Mouse (Mus musculus): ENCODE results near the gene Slc22a20. TPM values are rescaled to one million over a fixed set of nuclear protein-coding genes. Genes with fewer than 3 reads are reported as not detected.

The Slc22a20 gene
- total RNA-seq, 2 experiments from 2014 or later, result not detected

DNA sequence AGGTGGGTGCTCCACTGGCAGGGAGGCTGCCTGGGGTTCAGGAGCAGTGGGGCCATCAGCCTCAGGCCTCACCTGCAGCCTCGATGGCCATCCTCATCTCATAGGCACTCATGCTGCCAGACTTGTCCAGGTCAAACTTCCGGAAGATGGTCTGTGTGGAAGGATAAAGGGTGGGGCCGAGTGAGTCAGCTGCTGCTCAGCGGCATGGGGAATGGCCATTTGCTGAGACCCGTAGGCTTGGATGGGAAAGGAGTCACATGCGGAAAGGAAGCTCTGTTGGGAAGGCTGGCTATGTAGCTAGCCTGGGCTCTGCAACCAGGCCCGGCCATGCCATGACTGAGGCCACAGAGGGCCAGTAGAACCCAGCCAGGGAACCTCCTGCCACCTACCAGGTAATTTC is 5.5 kb upstream of the Slc22a20 start:
- no peak for DNase-seq (ENCODE audit: low spot score in 2 of 2)
- intact Hi-C loops (cut with DNase I), result no loop called here

DNA sequence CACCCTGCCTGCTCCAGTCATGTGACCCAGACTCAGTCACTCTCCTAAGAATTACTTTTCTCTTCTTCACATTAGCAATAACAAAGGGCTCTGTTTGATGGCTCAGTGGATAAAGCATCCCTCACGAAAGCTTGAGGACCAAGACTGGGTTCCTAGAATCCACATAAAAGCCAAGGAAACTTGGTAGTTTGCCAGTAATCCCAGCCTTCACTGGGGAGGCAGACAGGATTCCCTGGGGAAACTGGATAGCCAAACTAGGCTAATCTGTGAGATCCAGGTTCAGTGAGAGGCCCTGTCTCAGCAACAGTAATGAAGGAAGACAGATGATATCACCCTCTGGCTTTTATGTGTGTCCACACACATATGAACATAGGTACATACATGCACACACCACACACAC is 5.0 kb upstream of the Slc22a20 start:
- intact Hi-C loops (cut with DNase I), result no loop called here
- DNase-seq (ENCODE audit: low spot score in 2 of 2), result no peak

DNA sequence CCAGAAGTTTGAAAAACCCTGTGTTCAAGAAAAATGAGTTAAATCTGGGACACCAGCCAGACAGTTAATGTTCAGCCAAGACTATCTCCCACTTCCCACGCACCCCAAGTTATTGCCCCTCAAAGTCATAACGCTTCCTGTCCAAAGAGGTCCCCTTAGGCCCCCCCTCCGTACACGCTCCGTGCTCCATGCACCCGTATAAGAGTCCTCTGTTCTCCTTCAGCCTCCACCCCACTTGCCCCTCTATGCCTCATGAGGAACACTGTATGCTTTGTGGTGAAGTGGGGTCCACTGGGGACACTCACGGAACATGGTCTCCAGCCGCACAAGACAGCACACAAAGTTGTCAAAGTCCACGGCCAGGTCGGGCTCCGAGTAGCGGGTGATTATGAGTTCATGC is 4.1 kb upstream of the Slc22a20 start:
- no peak for DNase-seq (ENCODE audit: low spot score in 2 of 2)
- intact Hi-C loops (cut with DNase I), result no loop called here

DNA sequence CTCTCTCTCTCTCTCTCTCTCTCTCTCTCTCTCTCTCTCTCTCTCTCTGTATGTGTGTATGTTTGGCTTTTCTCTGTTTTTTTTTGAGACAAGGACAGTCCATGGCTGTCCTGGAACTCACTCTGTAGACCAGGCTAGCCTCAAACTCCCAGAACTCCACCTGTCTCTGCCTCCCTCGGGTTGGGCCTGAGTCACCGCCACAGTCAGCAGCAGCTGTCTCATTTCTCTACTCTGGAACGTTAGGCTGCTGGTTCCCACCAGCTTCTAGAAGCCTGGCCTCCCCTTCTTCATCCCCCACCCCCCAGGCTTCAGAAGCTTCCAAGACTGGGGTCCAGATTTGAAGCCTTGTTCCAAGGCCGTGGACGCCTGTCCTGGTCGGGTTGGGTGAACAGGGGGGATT is 3.6 kb upstream of the Slc22a20 start:
- intact Hi-C loops (cut with DNase I), result no loop called here
- DNase-seq (ENCODE audit: low spot score in 2 of 2), result no peak

DNA sequence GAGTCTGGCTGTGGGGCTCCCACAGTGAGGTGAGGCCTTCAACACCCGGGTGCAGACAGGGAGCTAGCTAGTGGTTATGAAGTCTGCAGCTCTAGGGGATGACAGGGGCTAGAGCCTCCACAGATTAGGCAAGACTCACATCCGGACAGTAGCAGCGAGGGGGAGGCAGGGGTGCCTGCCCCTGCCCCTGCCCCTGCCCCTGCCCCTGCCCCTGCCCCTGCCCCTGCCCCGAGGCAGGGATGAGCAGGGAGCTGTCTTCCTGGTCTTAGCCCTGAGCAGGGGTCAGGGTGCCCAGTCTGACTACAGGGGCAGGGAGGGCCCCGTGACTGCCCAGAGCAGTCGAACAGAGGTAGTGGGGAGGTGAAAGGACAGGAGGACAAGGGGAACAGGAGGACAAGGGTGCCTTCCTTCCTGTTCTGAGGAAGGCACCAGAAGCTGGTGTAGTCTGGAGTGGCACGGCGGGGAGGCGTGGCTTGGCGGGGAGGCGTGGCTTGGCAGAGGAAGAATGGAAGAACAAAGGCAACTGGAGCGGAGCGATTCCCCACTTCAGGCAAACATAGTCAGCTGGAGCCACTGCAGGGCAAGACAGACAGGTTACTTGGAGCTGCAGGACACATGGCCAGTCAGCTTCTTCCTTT is 3.0 kb upstream of the Slc22a20 start:
- intact Hi-C loops (cut with DNase I), result no loop called here
- DNase-seq (ENCODE audit: low spot score in 2 of 2), result peak; percentile 59 to 61

DNA sequence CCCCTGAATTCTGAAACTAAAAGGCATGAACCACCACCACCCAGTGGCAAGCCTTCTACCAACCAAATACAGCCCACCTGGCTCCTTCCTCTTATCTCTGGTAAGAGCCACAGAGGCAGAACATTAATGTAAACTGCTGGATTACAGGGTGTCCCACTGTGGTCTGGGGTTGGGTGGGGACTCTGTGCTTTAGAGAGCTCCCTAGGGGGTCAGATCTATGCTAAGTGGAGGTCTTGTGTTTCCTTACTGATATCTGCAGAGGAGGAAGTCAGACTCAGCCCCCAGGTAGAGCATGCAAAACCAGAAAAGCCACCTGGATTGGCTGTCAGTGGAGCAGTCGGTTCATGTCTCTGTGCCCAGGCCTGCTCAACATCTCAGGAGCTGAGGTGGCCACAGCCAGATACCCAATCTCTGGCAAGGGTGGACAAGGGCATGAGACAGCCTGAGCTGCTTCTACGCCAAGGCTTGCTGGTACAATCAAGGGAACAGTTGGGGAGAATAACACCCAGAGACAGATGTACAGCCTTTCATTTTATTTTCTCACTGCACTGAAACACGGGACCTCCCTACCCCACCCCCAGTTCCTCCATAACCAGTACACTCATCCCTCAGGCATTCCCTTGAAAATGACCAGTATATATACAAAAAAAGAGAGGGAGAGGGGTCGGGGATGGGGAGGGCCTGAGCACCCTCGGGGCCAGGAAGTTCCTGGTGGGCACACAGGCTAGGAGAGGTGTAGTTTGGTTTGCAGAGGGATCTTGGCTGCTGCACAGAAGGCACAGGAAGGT is 2.3 kb upstream of the Slc22a20 start:
- DNase-seq (ENCODE audit: low spot score in 2 of 2), result no peak
- intact Hi-C loops (cut with DNase I), result no loop called here

DNA sequence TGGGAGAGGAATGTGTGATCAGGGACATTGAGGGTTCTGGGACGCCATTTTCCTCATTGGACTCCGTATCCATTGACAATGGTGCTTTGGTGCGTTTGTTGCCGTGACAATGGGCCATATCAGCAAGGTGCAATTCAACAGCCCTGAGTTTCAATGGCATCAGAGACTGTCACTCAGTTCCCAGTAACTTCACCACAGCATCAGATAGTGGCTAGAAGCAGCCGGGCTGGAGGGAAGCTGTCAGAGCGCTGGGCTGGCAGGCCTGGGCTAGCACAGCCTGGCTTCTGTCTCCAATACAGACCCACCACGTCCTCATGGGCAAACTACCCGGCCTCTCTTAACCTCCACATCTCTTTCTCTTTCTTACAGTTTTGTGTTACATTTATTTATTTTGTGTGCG is 5.5 kb downstream of the Slc22a20 start:
- DNase-seq (ENCODE audit: low spot score in 2 of 2), result no peak
- intact Hi-C loops (cut with DNase I), result no loop called here

DNA sequence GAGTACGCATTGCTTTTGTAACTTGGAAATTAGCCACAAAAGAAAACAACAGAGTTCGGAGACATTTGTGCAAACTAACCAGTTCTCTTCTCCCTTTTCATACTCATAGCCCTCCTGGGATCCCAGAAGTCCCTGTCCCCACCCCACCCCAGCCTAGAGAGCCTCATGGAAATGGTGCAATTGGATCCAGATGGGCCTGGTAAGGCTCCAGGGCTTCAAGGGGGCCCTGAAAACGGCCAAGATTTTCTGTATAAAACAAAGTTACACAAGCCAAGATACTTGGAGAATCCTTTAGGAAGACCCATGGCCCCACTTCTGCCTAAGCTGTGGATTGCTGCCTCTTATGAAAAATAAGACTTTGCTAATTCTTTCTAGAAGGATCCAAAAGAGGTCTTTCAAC is 8.2 kb downstream of the Slc22a20 start:
- intact Hi-C loops (cut with DNase I), result no loop called here
- DNase-seq (ENCODE audit: low spot score in 2 of 2), result no peak

DNA sequence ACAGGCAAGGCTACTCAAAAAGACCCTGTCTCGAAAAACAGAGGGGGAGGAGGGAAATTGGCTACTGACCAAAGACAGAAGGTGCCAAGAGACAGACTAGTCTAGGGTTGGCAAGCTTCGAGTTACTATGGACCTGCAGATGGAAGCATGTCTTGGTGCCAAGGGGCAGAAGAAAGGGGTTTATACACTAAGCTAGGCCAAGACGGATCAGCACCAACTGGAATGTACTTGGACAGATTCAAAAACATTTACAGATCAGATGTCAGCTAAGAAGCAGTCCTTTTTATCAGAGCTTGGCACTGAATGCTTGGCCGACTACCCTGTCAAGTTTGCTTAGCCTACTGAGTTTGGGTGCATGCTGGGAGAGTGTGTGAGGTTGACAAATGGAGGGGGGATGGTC is 10.3 kb downstream of the Slc22a20 start:
- intact Hi-C loops (cut with DNase I), result no loop called here
- peak; percentile 50 to 52 for DNase-seq (ENCODE audit: low spot score in 2 of 2)

DNA sequence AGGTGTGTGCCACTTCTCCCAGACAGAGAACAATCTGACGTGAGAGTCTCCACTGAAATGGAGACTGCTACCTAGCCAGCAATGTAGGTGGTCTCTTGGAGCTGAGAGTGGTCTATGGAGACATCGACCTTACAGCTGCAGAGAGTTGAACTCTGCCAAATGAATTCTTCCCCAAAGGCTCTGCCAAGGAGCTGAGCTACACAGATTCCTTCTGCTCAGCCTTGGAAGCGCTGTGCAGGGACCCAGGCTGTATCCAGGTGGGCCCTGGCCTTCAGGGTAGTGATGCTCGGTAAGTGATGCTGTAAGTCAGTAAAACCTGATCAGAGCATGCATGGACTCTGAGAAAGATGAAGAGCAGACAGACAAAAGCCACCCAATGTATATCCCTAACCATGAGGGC is 10.8 kb downstream of the Slc22a20 start:
- intact Hi-C loops (cut with DNase I), result no loop called here
- DNase-seq (ENCODE audit: low spot score in 2 of 2), result no peak

DNA sequence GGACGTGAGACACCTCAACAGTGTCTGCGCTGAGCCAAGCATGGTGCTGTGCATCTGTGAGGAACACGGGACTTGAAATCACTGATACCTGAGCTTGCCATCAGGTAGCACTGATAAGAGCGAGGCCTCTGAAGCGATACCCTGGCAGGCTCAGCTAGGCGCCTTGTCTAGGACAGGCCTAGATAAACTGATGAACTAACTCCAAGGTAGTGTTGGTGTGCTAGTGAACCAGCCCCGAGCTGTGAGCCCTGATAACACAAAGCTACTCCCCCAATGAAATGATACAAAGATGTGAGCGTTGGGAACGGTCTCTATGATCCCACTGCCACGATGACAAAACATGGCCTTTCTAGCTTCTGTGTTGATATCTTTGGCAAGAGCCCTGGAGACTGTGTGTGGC is 18.3 kb downstream of the Slc22a20 start:
- DNase-seq (ENCODE audit: low spot score in 2 of 2), result no peak
- intact Hi-C loops (cut with DNase I), result no loop called here

DNA sequence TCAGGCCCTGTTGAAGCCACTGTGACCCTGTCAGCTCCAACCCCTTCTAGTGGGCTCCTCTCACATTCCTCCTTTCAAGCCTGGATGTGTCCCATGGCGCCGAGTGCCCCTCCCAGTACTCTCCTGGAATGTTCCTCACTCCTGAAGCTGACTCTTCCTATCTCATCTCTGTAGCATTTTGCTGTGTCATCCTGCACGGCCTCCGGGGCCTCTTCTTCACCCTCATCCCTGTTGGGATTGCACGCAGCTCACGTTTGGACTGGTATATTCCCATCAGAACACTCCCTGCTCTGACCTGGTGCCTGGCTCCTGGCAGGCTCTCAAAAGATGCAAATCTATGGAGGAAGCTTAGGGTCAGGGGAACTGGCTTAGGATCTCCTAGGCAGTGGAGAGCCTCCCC is 19.2 kb downstream of the Slc22a20 start:
- intact Hi-C loops (cut with DNase I), result no loop called here
- DNase-seq (ENCODE audit: low spot score in 2 of 2), result no peak

DNA sequence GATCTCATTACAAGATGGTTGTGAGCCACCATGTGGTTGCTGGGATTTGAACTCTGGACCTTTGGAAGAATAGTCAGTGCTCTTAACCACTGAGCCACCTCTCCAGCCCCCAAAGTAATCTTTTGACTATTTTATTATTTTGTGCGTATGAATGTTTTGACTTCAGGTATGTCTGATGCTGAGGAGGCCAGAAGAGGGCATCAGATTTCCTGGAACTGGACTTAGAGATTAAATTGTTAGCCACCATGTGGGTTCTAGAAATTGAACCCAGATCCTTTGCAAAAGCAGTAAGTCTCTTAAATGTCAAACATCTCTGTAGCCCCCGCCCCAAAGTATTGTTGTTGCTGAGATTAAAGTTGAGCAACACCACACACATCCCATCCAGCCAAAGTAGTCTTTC is 20.0 kb downstream of the Slc22a20 start:
- intact Hi-C loops (cut with DNase I), result loop anchor here (2.0 kb wide), 2 partner anchors 53 to 79 kb away; no protein-coding TSS in a partner anchor
- no peak for DNase-seq (ENCODE audit: low spot score in 2 of 2)

DNA sequence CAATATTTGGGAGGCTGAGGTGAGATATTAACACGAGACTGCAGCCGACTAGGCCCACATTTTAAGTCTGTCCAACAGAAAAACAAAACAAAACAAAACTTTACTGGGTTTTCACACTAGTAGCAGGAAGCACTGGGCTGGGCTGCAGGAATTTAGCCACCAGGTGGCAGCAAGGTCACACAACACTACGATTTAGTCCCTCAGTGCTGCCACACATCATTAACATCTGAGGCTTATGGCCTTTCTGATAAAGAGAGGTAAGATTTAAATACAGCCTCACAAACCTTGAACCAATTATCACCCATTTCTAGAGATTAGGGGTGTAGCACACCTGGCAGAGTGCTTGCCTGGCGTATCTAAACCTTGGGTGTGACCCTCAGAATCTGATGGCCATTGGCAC is 20.7 kb downstream of the Slc22a20 start:
- intact Hi-C loops (cut with DNase I), result loop anchor here (2.0 kb wide), 2 partner anchors 54 to 80 kb away; no protein-coding TSS in a partner anchor
- DNase-seq (ENCODE audit: low spot score in 2 of 2), result peak; percentile 69 to 83

DNA sequence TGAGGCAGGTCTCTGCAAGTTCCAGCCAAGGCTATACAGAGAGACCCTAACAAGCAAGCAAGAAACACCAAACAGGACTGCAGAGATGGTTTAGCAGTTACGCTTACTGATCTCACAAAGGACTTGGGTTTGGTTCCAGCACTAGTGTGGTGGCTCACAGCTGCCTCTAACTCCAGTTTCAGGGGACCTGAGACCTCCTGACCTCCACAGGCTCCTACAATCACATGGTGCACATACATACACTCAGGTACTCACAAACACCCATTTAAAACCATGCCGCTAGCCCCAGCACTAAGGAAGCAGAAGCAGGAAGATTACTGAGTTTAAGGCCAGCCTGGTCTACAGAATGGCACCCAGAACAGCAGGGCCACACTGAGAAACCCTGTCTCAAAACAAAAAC is 21.1 kb downstream of the Slc22a20 start:
- no peak for DNase-seq (ENCODE audit: low spot score in 2 of 2)
- intact Hi-C loops (cut with DNase I), result loop anchor here (2.0 kb wide), 2 partner anchors 54 to 80 kb away; no protein-coding TSS in a partner anchor

DNA sequence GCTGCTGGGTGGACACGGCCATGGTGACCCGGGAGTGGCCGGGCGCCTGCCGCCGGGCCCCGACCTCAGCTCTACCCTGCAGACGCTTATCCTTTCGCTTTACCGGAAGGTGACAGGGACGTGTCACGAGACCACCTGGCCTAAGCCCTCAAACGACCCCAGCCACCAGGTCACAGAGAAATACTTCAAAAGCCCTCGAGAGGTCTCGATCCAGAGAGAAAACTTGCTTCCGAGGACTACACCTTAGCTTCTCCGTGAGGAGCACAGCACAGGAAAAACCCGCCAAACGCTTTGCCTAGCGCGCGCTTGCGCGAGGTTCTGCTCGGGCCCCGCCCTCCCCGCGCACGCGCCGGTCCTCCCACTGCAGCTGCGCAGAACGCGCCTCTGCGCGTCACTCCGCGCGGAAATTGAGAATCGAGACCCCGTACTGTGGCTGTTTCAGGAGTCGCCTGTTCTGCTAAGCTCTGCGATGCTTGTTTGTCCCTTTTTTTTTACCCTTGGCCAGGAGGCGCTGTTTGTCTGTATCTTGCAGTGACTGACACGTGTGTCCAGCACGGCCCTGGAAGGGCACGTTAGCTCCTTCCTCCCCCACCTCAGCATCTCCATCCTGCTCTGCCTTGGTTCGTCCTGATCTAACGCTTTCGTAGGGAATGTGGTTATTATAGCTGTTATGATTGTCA is 21.9 kb downstream of the Slc22a20 start, which contains the start of gene Pola2:
Gene Pola2, minus strand, starts transcription at position 320 of the 680 bp plus-strand sequence.
- intact Hi-C loops (cut with DNase I), result loop anchor here (2.0 kb wide), 2 partner anchors 55 to 81 kb away; no protein-coding TSS in a partner anchor
- DNase-seq (ENCODE audit: low spot score in 2 of 2), result peak; percentile 88 to 90

DNA sequence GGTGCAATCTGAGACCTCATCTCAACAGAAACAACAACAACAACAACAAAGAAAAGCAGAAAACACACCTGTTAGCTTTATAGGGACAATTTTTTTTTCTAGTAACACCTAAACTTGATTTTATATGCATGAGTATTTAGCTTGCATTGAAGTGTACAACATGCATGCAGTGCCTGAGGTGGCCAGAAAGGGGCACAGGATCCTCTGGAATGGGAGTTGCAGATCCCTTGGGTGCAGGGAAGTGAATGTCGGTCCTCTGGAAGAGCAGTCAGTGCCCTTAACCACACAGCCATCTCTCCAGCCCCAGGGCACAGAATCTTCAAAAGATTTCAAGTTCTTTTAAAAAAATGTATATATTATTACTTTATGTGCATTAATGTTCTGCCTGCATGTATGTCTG is 23.3 kb downstream of the Slc22a20 start:
- intact Hi-C loops (cut with DNase I), result no loop called here
- DNase-seq (ENCODE audit: low spot score in 2 of 2), result no peak

DNA sequence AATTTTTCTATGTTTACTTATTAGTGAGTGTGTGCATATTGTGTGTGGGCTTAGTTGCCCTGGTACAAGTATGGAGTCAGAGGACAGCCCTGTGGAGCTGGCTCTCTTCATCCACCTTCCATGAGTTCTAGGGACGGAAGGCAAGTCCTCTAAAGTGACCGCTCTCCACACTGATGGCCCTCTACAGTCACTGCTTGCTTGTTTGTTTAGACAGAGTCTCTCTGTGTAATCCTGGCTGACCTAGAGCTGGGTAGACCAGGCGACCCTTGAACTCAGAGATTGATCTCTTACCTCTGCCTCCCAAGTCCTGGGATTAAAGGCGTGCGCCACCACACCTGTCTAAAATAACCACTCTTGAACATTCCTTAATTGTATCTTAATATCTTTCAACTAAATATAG is 28.6 kb downstream of the Slc22a20 start:
- no peak for DNase-seq (ENCODE audit: low spot score in 2 of 2)

DNA sequence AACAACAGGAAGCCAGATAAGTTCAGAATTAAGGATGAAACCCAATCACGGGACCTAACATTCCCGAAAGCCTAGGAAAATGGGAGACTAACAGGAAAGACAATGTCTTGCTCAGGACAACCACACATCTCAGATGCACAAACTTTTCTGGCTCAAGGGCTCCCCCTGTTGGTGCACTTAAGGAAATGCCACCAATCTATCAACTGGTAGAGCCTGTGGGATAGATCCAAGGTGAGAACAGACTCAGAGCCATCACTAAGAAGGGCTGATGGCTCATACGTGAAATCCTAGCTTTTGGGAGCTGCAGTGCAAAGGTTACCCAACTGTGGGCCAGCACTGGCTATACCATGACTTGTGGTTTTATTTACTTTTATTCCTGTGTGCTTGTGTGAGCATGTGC is 29.3 kb downstream of the Slc22a20 start:
- DNase-seq (ENCODE audit: low spot score in 2 of 2), result peak; percentile 63 to 80

More for the DNA sequence above, 28.6 kb downstream of the Slc22a20 start:
- intact Hi-C loops (cut with DNase I), result loop anchor here (2.0 to 5.0 kb wide), 2 partner anchors 33 to 175 kb away; partner anchors contain the start of gene Cdc42ep2

More for the DNA sequence above, 29.3 kb downstream of the Slc22a20 start:
- intact Hi-C loops (cut with DNase I), result loop anchor here (2.0 to 5.0 kb wide), 2 partner anchors 32 to 174 kb away; partner anchors contain the start of gene Cdc42ep2
